Mouse (Mus musculus) G1E (cell line): Measurements from ENCODE around the gene Cnot10. TPM values are rescaled to one million over a fixed set of nuclear protein-coding genes. Genes with fewer than 3 reads are reported as not detected.

Experiments used
- ATAC-seq: 2 replicates; pipeline ENCODE4 v1.8.0; 2016; ENCODE audit warnings: mild to moderate bottlenecking; ENCODE audit not compliant: insufficient number of reproducible peaks, poor library complexity, low FRiP score, severe bottlenecking; ENCODE audit errors: extremely low read depth
- DNase-seq: peaks from one replicate; pipeline ENCODE4 v3.0.0; 2012; ENCODE audit warnings: low spot score
- H3K27me3 ChIP-seq: 2 replicates; pipeline ENCODE4 v1.6.1; 2012; ENCODE audit warnings: mild to moderate bottlenecking, low read length, inconsistent platforms; ENCODE audit not compliant: insufficient read depth
- H3K36me3 ChIP-seq: replicated peaks from 2 replicates; pipeline ENCODE3; 2012; ENCODE audit warnings: mild to moderate bottlenecking, inconsistent platforms
- H3K4me1 ChIP-seq: 2 replicates; pipeline ENCODE4 v1.6.1; 2012; ENCODE audit warnings: low read depth, low read length, inconsistent platforms, mixed read lengths; ENCODE audit not compliant: insufficient read depth
- H3K4me3 ChIP-seq: 2 replicates; pipeline ENCODE4 v1.5.1; 2012; ENCODE audit warnings: low read depth, mild to moderate bottlenecking, inconsistent platforms, low read length, moderate library complexity, mixed read lengths
- H3K9me3 ChIP-seq: replicated peaks from 2 replicates; pipeline ENCODE4 v1.6.1; 2012; ENCODE audit warnings: inconsistent platforms
- CTCF ChIP-seq: IDR thresholded peaks from 2 replicates; pipeline ENCODE4 v1.5.1; 2012; ENCODE audit warnings: low read depth, low read length, inconsistent platforms, mixed read lengths
- GATA1 ChIP-seq: IDR thresholded peaks from 2 replicates; pipeline ENCODE4 v1.6.1; 2012; ENCODE audit warnings: borderline replicate concordance, low read length, inconsistent platforms, mixed read lengths
- GATA2 ChIP-seq: IDR thresholded peaks from 2 replicates; pipeline ENCODE4 v1.6.1; 2012; ENCODE audit warnings: low read depth, low read length, inconsistent platforms, borderline replicate concordance
- POLR2AphosphoS5 ChIP-seq: IDR thresholded peaks from 2 replicates; pipeline ENCODE4 v1.6.1; 2012; ENCODE audit warnings: low read depth, low read length, inconsistent platforms; ENCODE audit not compliant: insufficient replicate concordance
- TAL1 ChIP-seq: conservative IDR thresholded peaks from 2 replicates; pipeline ENCODE4 v1.6.1; 2012; ENCODE audit warnings: low read depth, low read length, inconsistent platforms, mixed read lengths
- polyA plus RNA-seq: library from polyadenylated mRNA; stranded (reverse); fragments of >175 nt; gene quantifications from 2 replicates; pipeline ENCODE4 v1.2.3, GENCODE M21; 2012
- total RNA-seq, 2 experiments: library from RNA; stranded (forward) in 1 of 2; stranded (reverse) in 1 of 2; fragments of 200-1000 nt in 1 of 2; fragments of >200 nt in 1 of 2; fragmentation: Nextera tagmentation in 1 of 2; gene quantifications; 2 replicates each; pipeline ENCODE4 v1.2.3; 2014 to 2017

Cnot10 gene
- total and polyA plus RNA-seq, 3 experiments: 21.2 to 45.0 (median 40.4) TPM

DNA sequence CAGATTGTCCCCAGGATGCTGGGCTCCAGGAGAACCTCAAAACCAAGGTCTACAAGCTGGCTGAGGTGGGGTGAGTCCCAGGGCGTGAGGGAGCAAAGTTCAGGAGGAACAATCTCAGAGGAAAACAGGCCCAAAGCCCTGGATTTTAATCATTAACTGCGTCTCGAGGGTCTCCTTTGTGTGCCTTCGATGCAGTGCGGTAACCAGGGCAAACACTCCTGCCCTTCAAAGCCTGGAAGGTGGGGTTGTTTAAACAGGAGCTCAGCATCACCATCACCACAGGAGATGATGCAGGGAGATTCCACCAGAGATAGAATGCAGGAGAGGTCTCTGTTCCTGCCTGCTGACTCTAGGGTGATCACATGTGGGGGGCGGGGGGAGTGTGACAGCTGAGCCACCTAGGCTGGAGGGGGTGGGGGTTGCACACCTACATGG, 92.3 kb downstream of the Cnot10 start:
- no peaks in the 10 kb centered on the region for H3K4me1 ChIP-seq
- H3K27me3 ChIP-seq: no peaks in the 10 kb centered on the region
- H3K9me3 ChIP-seq: no peaks in the 10 kb centered on the region
- no peak for ATAC-seq
- TF ChIP-seq GATA1 (no peak), POLR2AphosphoS5 (no peak), GATA2 (no peak), CTCF (no peak), TAL1 (no peak)
- no peak overlapping the region for H3K4me3 ChIP-seq
- H3K36me3 ChIP-seq: no peaks in the 10 kb centered on the region
- DNase-seq: no peak

- H3K9me3 ChIP-seq: no peaks in the 10 kb centered on the region
- H3K4me3 ChIP-seq: no peak overlapping the region
- no peak for DNase-seq
- no peak for TF ChIP-seq GATA2
- TF ChIP-seq CTCF: no peak
- no peak for TF ChIP-seq GATA1
- no peak for TF ChIP-seq TAL1
- no peak for TF ChIP-seq POLR2AphosphoS5
- H3K4me1 ChIP-seq: no peaks in the 10 kb centered on the region
- H3K36me3 ChIP-seq: no peaks in the 10 kb centered on the region
- H3K27me3 ChIP-seq: no peaks in the 10 kb centered on the region
- ATAC-seq: no peak
Observed at GRCm38 (mm10) chr9:114546765-114547164, 93.2 kb downstream of the Cnot10 start.

DNA sequence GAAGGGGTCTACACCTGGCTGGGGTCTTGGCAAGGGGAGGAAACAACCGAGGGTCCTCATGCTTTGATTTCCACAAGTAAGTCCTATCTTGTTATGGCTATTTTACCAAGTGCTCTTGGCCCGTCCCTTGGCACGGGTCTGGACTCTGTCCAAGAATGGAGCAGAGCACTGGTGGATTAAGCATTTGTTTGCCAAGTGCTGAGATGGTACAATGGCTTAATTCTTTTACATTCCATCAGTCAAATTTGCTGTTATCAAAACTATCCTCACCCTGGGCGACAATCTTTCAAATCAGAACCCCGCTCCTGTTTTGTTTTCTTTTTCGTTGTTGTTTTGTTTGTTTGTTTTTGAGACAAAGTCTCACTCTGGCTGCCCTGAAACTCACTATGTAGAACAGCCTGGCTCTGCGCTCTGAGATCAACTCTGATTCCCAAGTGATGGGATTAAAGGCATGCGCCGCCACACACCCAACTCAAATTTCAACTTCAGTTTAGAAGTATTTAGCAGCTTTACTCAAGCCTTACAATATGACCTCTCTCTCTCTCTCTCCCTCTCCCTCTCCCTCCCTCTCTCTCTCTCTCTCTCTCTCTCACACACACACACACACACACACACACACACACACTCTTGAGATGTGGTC, 95.1 kb downstream of the Cnot10 start:
- DNase-seq (no peak), ATAC-seq (no peak)
- H3K4me1 ChIP-seq: no peaks in the 10 kb centered on the region
- H3K27me3 ChIP-seq: no peaks in the 10 kb centered on the region; the same call in 1 of the 2 replicates
- H3K36me3 ChIP-seq: no peaks in the 10 kb centered on the region
- H3K9me3 ChIP-seq: no peaks in the 10 kb centered on the region
- TF ChIP-seq CTCF (no peak), GATA1 (no peak), GATA2 (no peak), TAL1 (no peak), POLR2AphosphoS5 (no peak)
- no peak overlapping the region for H3K4me3 ChIP-seq

DNA sequence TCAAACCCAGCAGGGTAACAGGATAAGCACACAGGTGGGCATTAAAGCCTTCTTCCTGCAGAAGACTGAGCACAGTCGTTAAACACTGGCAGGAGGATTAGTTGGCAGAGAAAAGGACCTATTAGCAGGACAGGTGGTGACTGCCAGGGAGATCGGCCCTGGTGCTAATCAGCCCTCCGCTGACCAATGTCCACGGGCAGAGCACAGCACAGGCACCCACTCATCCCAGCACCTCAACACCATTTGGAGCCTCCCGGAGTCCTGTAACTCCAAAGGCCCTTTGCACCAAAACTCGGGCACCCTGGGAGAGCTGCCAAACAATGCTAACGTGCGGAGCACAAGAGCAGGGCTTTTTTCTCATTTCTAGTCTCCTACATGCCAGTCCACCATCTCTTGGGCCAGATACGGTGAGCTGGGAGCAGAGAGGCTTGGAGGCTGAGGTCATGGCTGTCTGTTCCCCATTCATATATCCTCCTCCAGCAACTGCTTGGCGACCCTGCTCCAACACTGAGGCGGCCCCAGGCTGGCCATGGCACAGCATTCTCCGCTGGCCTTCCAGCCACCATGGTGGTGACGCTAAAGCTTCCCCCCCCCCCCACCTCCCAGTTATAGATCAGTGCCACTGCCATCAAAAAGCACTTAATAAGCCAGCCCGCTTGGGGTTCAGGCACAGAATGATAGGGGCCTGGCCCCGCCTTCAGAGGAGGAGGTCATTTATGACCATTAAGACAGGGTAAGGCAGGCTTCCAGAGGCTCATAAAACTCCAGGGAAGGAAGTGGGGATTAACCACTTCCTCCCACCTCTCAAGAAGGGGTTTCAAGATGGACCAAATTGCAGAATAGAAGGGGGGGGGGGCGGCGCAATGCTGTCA, 95.9 kb downstream of the Cnot10 start:
- Histone ChIP-seq H3K9me3 (no peaks in the 10 kb centered on the region), H3K27me3 (no peaks in the 10 kb centered on the region; the same call in 1 of the 2 replicates), H3K4me3 (no peak overlapping the region), H3K36me3 (no peaks in the 10 kb centered on the region), H3K4me1 (no peaks in the 10 kb centered on the region)
- no peak for ATAC-seq
- TF ChIP-seq POLR2AphosphoS5: no peak
- TF ChIP-seq TAL1: no peak
- TF ChIP-seq GATA2: no peak
- no peak for TF ChIP-seq CTCF
- no peak for TF ChIP-seq GATA1
- DNase-seq: no peak

DNA sequence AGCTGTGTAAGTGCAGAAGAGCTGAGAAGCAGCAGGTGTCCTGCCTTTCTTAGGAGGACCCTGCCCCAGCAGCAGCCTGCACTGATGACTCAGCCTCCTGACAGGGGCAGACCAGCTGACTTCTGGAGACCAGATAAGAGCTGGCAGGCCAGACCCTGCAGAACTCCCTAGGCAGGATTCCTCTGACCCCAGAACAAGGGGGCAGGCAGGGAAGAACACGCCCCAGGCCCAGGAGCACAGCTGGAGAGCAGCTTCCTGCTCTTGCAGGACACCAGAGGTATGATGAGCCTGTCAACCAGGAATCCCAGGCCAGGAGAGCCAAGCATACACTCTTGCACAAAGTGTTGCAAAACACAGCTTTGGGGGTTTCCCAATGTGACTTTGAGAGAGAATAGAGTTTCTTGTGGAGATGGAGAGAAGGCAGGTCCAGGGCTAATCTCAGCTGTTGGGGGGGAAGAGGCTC, 98.7 kb downstream of the Cnot10 start:
- no peak overlapping the region for H3K4me3 ChIP-seq
- ATAC-seq (no peak), DNase-seq (no peak)
- no peak for TF ChIP-seq CTCF
- no peak for TF ChIP-seq TAL1
- no peak for TF ChIP-seq GATA2
- H3K27me3 ChIP-seq: no peaks in the 10 kb centered on the region; the same call in 1 of the 2 replicates
- no peaks in the 10 kb centered on the region for H3K9me3 ChIP-seq
- H3K4me1 ChIP-seq: no peaks in the 10 kb centered on the region
- no peaks in the 10 kb centered on the region for H3K36me3 ChIP-seq

DNA sequence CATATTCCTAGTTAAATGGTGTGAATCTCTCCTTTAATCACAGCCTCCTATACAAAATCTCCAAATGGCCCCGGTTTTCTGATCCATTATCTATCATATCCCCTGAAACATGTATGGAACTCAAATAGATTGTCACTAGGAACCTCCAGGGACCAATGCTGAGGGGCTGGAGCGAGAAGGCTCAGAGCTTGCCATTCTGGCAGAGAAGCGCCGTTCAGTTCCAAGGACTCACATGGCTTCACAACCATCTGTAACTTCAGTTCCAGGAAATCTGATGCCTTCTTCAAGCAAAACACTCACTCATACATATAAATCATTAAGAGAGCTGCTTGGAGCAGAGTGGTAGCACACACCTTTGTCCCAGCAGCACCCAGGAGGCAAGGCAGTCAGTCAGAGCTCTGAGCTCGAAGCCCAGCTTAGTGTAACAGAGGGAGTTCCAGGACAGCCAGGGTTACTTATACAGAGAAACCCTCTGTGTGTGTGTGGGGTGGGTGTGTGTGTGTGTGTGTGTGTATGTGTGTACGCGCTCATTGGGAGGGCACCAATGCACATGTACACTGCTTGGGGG, 100.9 kb downstream of the Cnot10 start:
- no peak for DNase-seq
- TF ChIP-seq GATA2 (no peak), TAL1 (no peak), CTCF (no peak), POLR2AphosphoS5 (no peak), GATA1 (no peak)
- H3K27me3 ChIP-seq: no peaks in the 10 kb centered on the region; the same call in 1 of the 2 replicates
- H3K36me3 ChIP-seq: no peaks in the 10 kb centered on the region
- no peak for ATAC-seq
- H3K4me3 ChIP-seq: no peak overlapping the region
- no peaks in the 10 kb centered on the region for H3K9me3 ChIP-seq
- H3K4me1 ChIP-seq: no peaks in the 10 kb centered on the region
